In genomic region chr4:108999999-109000950, GRCm38 (mm10) we compare ENCODE assay signal across 1 mouse cellular context.
TF ChIP-seq lines count a peak whose summit lies in the region.

Gene Nrd1, plus strand, starts transcription at chr4:109000655.

TF ChIP-seq in MEL, 35 proteins besides CTCF, POLR2A, EP300 and RAD21 (continued from another document):
- TF ChIP-seq NELFE (IDR thresholded peaks at IDR 0.05; ENCODE audit: low read depth, low read length), result peak; percentile 90
- 0 out of 2 replicates have a peak, but pooled peaks have one; percentile 44 for TF ChIP-seq NRF1 (IDR thresholded peaks at IDR 0.05; ENCODE audit: insufficient read depth, low read depth, low read length, poor library complexity, severe bottlenecking)
- peak; percentile 87 to 96 for TF ChIP-seq USF2 (IDR thresholded peaks at IDR 0.05; ENCODE audit: borderline replicate concordance in 1 of 2, insufficient read depth in 1 of 2, low read depth in 1 of 2, low read length in 2 of 2)
- TF ChIP-seq USF1 (IDR thresholded peaks at IDR 0.05; ENCODE audit: low read depth, low read length), result peak; percentile 100
